Mouse (Mus musculus) ovary, postnatal 36 days (tissue): ENCODE results near the gene Irf8.

Experiments
- DNase-seq: peaks from one replicate; pipeline ENCODE4 v3.0.0; 2022; ENCODE audit warnings: low spot score, mixed read lengths

Gene Irf8

DNA sequence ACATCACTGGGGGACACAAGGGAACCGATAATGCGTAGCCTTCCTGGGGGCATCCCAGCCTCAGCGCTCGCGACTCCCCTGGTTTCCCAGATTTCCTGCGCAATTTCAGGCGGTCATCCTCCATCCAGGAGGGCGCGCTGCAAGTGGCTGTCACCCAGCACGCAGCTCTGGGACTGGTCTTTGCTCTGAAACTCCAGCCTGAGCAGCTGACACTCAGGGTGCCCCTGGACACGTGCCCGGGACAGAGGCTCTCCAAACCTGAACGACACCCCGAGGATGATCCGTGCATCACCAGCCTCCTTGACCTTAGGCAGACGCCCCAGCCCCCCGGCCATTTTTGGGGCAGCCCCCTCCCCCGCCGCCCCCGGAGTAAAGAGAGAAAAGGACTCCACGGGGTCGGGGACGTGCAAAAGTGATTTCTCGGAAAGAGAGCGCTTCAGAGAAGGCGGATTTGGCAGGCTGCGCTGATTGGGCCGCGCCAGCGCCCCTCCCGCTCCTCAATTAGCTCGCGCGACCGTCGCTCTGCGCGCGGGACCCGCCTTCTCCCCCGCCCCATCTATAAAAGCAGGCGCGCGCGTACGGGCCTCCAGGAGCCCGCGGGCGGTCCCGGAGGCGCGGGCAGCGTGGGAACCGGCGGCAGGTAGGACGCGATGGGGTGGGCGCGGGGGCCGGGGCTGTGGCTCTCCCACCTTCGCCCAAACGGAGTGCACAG, at the start of gene Irf8:
TSS of gene Irf8 (plus strand) at position 589 of the 712 bp plus-strand sequence.
- DNase-seq = peak; percentile 87

DNA sequence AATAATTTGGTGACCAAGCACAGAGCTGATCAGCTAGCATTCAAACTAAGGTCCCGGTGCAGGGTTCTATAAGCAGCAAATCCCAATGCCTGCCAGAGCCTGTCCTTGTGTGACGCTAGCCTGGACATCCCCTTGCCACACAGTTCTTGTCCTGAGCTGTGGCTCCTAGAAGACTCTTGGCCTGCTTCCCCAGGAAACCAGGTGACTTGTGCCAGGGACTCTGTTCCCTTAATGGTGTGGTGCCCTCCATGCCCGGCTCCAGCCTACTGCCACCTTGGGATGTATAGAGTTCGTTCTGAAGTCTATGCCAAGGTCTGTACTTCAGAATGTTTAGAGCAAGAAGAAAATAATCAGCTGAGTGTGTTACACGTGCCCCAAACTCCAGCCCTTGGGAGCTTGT, 49.6 kb upstream of the Irf8 start:
- no peak for DNase-seq

GRCm38 (mm10) chr8:120687786-120688185, 48.4 kb upstream of the Irf8 start:
- no peak for DNase-seq

DNA sequence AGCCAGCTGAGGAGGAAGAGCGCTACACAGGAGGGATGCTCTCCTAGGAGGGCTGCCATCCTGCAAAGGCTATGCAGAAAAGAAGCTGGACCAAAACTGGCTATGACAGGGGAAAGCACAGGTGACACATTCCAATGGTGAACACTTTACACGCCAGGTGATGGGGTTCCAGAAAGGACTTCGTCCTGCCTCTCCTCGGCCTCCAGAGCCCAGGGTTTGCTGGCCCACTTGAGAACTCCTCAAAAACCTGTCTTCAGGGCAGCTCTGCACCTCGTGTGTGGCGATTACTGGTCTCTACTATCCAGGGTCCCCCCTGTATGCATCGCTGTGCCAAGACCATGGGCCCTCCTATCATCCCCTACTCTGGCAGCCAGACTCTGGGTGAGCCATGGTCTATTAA, 47.6 kb upstream of the Irf8 start:
- no peak for DNase-seq

DNA sequence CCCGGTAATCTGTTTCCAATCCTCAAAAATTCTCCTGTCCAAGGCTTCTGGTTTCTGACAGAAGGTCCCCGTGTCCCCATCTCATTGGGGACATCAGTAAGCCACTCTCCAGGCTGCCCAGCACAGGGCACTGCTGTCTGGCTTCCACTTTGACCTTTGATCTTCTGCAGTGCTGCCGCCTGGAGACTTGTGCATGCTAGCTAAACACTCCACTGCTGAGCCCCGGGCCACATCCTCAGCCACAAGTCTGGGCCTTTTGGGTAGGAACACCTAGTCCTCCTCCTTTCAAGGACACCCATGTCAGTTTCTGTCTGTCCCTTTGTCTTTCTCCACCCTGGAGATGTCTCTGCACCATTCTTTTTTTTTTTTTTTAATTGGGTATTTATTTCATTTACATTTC, 43.2 kb upstream of the Irf8 start:
- no peak for DNase-seq

DNA sequence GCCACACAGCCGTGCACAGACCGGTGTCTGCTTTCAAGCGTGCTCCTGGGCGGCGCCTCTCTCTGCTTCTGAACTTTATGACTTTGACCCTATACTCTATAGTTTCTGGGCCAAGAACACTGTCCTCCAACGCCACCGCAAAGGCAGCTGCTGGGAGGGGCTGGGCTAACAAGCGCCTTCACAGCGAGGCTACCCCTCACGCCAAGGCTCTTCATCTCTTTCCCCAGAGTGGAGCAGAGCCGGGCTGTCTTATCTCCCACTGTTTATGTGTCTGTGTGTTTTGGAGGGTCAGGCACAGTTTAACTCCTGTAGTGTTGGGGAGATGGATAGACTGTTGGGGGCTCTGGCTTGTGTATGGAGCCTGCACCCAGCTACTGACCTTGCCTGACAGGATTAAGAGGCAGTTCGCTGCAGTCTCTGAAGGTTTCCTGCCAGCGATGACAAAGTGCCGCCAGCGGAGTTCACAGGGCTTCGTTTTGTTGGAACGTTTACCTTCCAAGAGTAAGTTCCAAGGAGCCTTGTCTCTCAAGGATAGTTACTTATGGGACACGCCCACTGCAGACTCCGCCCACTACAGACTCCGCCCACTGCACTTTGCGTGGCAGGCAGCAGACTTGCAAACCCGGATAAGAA, 42.2 kb upstream of the Irf8 start:
- peak; percentile 52 for DNase-seq

DNA sequence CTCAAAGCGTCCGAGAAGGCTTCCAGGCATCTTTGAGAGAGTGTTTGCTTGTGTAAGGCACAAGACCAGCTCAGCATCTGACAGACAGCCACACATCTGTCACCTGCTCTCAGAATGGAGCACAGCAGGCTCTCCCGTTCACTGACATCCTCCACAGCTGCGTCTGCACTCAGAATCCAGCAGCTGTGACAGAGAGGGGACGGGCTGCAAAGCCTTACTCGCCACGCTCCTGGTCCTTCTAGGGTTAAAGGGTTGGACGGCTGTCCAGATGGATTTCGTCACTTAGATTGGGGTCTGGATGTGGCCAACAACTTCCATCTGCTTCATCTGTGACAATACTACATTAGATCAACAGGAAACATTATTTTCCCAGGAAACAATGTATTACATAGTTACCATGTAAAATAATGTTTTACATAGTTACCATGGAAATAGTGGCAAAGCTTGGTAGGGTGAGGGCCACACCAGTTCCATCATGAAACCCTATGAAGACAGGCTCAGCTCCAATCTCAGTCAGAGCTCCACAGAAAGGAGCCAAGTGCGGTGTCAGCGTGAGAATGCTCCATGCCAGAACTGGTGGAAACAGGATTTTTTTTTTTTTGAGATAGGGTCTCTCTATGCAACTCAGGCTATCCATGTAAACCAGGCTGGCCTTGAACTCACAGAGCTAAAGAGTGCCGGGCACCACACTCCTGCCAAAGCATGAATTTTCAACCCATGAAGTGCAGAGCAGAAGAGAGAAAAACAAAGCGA, 39.6 kb upstream of the Irf8 start:
- no peak for DNase-seq

GRCm38 (mm10) chr8:120697154-120697978, 38.8 kb upstream of the Irf8 start:
- DNase-seq = peak; percentile 56

- no peak for DNase-seq
Measured at GRCm38 (mm10) chr8:120697979-120698272, 38.2 kb upstream of the Irf8 start.

DNA sequence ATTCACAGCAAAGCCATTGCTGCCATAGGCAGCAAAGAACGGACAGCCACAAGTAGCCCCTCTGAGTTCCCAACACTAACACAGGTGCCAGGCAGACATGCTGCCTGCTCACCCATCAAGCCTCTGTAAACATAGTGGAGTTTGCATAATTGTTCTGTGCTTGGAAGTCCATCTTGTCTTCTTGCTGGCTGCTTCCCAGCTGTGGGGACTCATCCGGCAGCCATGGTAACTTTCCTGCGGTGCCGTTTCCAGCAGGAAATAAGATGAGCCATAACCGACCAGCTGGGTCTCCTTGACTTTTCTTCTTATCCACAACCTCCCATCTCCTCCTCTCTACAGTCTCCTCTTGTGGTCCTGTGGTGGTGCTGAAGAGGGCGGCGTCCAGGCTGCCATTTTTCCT, 37.7 kb upstream of the Irf8 start:
- DNase-seq = no peak

DNA sequence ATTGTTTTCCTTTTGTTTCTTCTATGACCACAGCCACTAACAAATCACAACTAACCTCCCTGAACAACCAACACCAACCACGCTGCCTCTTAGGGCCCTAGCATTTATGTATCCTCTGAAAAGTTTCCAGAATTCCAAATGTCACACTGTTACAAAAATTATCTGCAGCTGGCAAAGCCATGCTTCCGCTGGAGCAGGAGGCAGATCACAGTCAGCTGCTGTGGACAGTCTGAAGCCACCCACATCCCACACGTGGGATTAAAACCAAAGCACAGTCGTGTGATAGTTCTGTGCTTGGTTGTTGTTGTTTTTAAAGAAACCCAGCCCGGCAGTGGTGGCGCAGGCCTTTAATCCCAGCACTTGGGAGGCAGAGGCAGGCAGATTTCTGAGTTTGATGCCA, 37.1 kb upstream of the Irf8 start:
- DNase-seq = no peak

GRCm38 (mm10) chr8:120699565-120699964, 36.6 kb upstream of the Irf8 start:
- no peak for DNase-seq

DNA sequence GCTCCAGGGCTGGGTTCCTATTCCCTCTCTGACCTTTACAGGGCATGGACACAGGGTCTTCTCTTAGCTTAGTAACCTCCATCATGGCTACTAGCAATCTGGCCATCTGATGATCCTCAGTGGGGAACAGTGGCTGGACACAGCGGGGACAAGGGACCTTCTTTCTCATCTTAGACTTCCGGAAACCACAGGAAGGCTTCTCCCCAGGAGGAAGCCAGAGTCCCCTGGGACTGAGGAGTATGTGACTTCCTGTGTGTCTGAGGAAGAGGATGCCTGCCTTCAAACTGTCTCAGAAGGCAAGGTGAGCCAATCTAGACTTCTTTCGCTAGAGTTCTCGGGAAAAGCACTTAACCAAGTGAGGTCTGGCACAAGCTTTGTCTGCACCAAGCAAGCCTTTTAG, 36.1 kb upstream of the Irf8 start:
- no peak for DNase-seq

DNA sequence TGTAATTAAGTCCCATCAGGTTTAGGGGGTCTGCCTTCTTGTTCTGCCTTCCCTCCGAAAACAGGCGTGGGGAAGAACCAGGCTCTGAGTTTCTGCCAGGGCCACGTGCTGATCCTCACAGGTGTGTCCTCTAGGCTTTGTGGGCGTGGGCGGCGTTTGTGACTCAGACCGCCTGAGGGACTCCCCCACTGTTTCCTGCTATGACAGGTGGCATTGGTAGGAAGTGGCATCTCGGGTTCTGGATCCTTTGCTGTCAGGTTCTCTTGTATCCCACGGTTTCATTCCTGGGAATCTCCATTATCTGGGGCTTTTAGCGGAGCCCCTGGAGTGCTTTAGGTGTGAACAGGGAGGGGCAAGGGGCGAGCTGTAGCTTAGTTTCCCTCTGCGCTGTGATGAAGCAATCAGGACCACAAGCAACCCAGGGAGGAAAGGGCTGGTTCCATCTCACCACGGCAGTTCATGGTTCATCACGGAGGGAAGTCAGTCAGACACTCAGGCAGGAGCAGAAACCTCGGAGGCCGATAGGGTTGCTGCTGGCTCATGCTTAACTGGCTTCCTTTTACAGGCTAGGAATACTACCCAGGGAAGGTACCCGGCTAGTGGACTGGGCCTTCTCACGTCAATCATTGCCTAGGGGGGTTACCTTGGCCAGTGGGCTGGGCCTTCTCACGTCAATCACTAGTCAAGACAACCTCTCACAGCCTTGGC, 34.2 kb upstream of the Irf8 start:
- DNase-seq = no peak

DNA sequence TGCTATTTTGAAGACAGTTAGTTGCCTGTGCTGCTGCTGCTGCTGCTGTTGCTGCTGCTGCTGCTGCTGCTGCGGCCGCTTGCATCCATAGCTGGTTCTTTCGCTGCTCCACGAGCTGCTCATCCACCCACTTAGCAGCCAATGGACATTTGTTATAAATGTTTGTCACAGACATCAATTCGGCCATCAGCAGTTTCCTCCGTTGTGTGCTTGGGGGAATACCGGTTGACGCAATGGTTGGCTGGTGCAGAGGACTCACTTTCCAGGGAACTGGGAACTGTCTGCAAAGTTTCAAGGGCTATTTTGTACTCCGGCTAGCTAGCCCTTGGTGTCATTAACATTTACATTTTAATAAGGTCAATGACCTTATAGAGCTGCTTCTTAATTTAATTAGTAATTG, 32.0 kb upstream of the Irf8 start:
- DNase-seq = no peak

GRCm38 (mm10) chr8:120705163-120705562, 31.0 kb upstream of the Irf8 start:
- no peak for DNase-seq

GRCm38 (mm10) chr8:120706193-120706592, 30.0 kb upstream of the Irf8 start:
- DNase-seq = no peak

GRCm38 (mm10) chr8:120709176-120709575, 27.0 kb upstream of the Irf8 start:
- no peak for DNase-seq

DNA sequence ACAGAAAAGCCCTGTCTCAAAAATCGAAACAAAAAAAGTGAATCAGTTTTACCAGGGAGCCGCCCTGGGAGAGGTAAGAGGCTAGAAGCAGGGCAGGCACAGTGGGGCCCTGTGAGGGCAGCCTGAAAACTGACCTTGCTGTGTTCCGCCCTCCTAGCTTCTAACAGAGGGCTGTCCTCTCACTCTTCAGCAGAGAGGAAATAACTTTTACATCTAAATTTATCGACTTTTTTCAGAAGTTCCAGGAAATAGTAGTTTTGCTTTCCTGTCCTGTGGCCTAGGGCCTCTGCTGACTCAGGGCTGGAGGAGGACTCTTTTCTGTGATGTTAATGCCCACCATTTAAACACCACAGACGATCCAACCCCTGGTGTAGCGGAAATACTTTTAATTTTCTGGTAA, 21.0 kb upstream of the Irf8 start:
- DNase-seq = no peak

GRCm38 (mm10) chr8:120715996-120716680, 20.0 kb upstream of the Irf8 start:
- DNase-seq = no peak

DNA sequence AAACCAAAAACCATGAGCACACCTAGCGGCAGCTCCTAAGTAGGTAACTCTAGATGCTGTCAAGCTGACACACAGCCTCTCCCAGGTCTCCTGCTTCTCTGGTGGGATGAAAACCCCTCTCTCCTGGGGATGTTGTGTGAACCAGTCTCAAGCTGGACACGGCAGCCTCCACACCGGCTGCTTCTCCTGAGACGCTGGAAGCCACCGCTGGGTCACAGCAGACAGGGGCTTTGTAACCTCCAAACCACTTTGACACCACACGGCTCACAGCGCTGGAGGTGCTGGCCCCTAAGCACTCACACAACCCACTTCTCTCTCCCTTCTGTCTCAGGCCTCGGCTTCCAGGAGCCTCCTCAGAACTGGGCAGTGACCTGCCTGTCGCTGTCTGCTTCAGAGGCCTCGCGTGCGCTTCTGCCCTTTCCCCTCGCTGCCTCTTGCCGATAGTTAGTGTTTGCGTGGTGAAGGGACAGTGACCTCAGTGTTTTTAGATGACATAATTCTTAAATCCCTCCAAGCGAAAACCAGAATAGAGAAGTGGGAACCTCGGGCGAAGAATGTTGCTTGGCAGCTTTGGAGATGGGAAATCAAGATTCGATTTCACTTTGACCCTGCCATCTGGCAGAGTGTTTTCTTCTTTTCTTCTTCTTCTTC, 16.4 kb upstream of the Irf8 start:
- DNase-seq = no peak
